Mouse (Mus musculus): ENCODE measurements around the gene Runx1. TPM values are rescaled to one million over a fixed set of nuclear protein-coding genes. Genes with fewer than 3 reads are reported as not detected.

Gene Runx1
- total RNA-seq (2021), result 1 to 10 TPM; 1.8 to 1.9 TPM

DNA sequence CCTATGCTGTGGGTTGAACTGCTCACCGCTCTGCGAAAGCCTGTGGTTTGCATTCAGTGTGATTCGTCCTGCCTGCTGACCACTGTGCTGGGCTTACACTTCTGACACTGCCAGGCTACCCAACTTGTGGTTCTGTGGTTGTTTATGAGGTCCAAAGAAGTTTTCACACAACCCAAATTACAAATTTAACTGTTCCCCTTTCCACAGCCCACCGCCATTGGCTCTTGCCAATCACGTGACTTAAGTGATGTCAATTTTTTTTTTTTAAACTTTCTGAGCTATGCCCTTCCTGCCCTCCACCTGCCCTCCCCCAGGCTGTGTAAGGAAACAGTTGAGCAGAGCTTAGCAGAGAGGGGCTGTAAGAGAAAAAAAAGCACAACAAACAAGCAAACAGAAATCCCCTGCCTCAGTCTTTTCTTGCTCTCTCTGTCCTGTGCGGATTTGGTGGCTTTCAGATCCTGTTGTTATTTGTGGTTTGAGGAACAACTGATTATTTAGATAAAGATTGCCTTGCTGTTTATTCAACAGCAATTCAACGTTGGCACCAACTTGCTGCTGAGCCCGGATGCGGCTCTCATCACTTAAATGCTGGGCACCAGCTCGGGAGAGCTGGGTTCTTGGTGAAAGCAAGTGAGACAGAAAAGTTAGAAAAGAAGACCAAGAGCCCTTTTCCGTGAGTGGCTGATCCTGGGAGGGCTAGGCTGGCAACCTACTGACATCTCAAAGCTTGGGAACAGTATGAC is at the start of gene Runx1:
Runx1 (minus strand) TSS at position 242 of the 743 bp plus-strand sequence.
- no peak for DNase-seq

DNA sequence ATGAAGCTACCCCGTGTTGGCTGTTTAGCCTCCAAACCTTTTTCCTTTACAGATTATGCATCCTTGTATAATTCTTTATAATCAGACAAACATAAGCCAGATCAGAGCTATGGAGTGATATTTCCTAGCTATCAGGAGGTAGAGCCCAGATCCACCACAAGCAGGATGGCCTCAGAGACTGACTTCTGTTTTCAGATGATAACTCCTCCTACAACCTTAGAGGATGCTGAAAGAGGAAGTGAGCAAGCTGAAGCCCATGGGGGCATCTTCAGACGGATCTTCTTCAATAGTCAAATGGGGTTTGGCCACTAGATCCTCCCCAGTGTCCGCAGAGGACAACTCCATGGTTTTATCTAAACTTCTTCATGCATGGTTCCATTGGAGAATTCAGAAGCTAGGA is 48.1 kb upstream of the Runx1 start:
- no peak for DNase-seq

DNA sequence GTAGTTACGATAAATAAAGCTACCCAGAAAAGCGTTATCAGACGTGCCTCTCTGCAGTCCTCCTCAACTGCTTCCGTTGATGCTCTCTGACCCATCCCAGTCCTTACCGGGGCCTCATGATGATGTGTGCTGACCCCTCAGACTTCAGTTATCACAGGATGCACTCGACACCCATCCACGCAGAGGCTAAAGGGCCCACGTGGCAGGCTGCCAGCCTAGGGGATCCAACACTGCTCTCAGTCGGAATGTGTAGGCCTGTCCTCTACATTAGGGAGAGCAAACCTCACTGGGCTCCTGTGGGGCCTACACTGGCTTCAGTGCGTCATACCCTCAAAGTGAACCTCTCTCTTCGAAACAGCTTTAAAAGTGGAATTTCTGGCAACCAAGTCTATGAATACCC is 45.8 kb upstream of the Runx1 start:
- no peak for DNase-seq

DNA sequence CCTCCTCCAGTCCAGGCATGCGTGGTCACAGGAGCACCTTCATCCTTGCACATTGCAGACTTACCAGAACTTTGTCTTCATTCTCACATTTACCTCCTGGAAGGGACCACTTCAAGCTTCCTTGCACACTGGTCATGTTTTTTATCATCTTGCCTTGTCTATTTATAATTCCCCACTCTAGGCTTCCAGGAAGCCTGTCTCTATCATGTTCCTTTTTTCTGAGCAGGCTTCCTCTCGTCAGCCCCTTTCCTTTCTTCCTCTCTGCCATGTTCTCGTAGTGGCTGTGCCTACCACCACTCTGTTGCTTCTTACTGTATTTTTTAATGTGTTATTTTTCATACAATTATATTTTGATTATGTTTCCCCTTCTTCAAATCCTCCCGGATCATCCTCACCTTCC is 42.6 kb upstream of the Runx1 start:
- DNase-seq, result no peak

DNA sequence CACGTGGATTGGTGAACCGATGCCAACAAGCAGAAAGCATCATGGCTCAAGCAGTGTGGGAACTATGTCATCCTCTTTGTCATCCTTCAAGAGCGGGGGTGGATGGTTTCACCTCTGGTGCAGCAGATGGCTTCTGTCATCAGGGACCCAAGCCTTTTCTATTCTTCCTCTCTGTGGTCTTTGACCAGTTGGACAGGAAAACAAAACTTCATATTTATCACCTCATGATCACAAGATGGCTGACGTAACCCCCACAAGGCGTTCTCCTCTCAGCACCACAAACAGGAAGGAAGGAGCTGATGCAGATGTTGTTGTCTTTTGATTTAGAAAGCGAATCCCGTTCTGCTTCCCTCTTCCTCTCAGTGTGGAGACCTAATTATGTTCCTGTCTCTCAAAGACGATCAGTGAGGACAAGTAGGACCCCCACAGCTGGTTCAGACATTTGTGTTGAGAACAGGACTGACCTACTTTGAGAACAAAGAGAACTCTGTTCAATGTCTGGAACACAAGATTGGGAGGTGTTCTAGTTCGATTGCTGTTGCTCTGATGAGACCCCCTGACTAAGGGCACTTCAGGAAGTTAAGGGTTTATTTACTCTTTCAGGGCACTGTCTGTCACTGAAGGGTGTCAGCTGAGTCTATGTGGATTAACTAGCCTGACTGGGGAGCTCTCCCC is 41.4 kb upstream of the Runx1 start:
- peak; percentile 36 for DNase-seq

DNA sequence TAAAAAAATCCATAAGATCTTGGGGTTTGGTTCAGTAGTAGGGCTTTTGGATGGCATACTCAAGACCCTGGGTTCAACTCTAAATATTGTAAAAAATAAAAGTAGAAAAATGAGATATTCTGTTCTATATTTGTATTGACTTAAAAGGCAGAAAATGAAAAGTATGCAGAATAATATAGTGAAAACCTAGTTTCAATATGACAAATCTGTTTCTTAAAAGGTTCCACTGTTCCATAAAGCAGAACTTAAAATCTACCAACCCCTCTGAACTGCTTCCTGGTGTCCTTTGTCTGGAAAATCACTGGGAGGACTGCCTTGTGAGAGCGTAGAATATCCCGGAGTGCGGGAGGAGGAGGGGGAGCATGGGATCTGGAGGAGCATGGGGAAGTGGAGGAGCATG is 39.4 kb upstream of the Runx1 start:
- no peak for DNase-seq

DNA sequence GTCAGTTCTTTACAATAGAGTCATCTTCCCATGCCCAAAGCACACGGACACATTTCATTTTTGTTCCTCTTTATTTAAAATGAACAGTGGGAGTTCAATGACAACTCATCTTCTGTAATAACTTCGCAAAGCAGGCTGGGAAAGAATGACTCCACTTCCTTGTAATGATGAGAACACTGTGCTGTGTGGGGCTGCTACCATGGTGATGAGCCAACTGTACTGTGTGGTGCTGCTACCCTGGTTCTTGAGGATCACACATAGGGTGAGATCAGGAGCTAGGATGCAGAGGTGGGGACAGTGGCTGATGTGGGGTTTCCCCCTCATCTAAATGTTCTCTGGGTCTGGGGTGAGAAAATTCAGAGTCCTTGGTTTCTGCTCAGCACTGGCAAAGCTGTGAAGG is 38.2 kb upstream of the Runx1 start:
- no peak for DNase-seq

DNA sequence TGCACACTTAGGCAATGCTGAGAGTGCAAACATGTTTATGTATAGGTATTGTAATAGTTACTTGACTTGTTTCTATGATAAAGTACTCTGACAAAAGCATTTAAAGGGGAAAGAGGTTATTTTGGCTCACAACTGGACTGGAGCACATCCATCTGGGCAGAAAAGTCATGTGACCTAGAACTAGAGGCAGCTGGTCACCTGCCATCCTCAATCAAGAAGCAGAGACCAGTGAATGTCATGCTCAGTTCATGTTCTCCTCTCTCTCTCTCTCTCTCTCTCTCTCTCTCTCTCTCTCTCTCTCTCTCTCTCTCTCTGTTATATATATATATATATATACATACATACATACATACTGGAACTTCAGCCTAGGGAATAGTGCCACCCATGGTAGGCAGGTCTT is 37.2 kb upstream of the Runx1 start:
- no peak for DNase-seq

DNA sequence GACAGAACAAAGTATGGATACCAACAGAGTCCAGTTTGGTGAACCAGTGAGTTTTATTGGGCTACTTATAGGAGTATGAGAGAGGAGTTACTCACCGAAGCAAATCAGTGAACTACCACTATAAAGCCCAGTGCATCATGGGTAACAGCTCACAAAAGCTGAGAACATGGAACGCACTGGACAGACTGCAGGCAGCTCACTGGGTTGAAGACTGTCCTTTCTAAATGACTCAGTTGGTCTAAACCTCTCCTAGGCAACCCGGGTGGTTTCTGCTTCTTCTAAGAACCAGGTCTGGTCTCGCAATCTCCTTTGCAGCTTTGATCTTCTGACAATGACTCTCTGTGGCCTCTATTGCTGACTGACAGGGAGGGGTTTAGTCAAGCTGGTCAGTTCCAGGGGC is 36.5 kb upstream of the Runx1 start:
- DNase-seq, result no peak

DNA sequence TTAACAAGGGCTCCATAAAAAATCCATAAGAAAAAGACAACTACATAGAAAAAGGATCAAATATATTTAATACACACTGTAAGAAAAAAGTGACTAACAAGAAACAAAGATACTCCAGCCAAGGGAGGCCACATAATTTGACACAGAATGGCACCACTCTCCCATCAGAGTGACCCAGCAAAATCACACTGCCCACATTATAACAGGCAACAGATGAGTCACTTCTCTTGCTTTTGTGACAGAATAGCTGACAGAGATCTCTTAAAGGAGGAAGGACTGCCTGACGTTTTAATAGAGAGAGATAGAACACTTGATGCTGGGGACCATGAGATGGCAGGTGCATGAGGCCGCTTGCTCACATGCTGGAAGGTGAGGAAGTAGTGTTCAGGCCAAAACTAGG is 35.6 kb upstream of the Runx1 start:
- no peak for DNase-seq

DNA sequence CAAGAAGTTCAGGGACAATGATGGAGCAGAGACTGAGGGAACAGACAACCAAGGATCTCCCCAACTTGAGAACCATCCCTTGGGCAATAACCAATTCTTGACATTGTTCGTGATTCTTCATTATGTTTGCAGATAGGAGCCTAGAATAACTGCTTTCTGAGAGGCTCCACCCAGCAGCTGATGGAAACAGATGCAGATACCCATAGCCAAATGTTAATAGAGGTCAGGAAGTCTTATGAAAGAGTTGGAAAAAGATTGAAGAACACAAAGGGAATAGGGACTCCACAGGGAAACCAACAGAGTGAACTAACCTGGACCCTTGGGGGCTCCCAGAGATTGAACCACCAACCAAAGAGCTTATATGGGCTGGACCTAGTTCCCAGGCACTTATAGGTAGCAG is 34.7 kb upstream of the Runx1 start:
- no peak for DNase-seq

DNA sequence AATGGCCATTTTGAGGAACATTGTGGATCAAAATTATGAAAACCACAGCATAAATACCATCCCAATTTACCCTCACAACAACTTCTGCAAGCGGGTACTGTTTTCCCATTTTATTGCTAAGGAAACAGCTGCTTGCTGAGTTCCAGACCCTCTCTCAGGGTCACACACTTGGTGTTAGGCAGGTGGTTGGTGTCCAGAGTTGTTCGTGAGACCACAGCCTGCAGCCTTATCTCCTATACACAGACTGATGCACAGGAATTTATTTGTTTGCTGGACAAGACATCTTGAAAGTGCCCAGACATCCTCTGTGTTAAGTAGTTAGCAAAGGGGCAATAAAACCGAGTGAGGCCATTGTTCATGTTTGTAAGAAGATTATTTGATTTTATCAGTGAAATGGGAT is 30.8 kb upstream of the Runx1 start:
- no peak for DNase-seq

DNA sequence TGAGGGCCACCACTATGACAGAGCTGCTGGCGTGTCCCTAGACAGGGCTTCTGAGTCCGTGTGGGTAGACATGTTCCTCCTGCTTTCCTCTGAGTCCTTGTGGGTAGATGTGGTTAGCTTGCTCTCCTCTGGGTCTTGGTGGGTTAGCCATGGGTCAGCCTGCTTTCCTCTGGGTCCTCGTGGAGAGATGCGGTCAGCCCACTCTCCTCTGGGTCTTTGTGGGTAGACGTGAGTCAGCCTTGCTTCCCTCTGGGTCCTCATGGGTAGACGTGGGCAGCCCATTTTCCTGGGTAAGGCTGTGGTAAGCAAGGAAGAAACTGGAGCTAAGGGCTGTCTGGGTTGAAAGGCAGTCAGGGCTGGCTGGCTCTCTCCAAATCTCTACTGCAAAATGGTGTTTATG is 26.3 kb upstream of the Runx1 start:
- no peak for DNase-seq

DNA sequence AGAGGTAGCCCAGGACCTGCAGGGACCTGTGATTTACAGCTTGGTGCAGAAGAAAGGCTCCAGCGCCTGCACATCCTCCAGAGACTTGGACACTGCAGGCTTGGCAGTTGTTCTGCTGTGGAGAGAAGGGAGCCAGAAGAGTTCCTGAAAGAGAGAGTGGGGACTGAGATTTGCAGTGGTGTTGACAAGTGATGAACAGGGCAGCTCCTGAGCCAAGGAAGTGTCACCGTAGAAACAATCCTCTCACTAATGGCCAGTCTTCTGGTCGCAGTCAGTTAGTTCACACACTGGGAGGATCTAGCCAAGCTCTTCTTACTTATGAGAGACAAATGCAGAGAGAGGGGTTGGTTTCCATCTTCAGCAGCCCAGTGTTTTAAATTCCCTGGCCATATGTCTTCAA is 24.5 kb upstream of the Runx1 start:
- no peak for DNase-seq

DNA sequence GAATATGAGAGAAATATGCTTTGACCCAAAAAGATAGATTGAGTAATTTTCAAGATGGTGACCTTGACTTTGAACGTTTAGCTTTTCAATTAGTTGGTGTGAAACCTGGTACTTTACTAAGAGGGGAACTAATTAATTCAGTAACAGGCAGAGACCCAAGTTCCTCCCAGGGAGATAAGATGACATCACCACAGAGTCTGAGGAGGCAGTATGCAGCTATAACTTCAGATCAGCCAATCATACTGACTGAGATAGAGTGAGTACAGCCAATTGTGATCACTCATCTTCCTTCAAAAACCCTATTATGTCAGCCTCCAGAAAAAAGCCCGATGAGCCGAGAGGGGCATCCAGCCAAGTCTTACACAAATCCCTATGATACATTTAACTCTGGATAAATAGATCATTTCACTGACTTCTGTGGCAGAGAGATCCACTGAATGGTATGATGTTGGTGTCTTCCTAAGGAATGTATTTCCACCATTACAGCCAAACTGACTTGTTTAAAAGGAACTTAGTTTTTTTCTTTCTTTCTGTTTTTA is 21.9 kb upstream of the Runx1 start:
- no peak for DNase-seq

DNA sequence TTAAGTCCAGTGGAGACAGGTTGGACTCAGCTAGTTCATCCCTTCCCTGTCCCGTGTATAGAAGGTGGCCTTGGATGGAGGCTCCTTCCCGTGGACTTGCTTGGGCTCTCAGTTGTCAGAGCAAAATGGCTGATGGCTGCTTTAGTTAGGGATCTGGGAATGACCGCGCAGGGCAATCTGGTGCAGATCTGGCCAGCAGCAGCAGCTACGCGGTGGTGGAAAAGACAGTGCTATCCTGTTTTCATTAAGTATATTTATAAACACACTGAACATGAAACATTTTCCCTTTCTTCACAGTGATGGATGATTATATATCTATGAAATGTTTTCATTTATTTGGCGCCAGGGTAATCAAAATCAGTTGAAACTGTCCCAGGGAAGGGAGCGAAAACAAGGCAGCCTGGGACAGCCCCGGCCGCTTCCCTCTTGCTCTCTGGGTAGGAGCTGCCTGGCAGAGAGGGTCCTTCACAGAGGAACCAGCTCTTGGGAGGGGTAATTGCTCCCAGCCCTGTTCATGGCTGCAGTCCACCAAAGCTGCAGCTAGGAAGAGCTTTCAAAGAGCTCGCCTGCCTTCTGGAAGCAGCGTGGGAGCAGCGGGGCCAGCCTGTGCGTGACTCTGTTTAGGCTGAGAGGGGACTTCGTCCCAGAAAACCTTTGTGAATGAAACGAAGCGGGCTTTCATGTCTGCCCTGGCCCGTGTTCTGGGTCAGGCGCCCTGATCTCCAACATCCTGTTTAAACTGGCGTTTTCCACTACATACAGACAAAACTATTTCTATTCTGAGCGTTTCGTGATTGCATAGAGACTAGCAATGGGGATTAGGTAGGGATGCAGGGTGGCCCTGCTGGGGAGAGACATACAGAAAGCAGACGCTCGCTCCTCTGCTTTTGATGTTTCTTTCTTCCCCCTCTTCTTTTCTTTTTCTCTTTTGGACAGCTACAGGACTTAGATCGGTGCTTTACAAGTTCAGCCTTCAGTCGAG is 19.6 kb upstream of the Runx1 start:
- no peak for DNase-seq

DNA sequence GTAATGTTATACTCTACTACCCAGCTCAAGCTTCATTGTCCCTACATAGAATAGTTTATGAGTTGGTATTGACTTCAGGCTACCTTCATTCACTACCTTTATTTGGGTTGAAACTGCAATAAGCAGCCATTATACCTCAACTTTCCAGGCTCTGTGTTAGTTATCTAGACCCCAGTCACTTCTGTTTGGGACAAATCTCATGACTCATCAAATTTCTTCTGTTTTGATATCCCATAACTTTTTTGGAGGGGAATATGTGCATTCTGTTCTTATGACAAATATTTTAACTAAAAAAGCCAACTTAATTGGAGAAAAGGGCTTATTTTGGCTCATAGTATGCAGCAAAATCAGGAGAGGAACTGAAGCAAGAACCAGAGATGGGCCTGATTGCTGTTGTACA is 12.8 kb upstream of the Runx1 start:
- DNase-seq, result no peak

DNA sequence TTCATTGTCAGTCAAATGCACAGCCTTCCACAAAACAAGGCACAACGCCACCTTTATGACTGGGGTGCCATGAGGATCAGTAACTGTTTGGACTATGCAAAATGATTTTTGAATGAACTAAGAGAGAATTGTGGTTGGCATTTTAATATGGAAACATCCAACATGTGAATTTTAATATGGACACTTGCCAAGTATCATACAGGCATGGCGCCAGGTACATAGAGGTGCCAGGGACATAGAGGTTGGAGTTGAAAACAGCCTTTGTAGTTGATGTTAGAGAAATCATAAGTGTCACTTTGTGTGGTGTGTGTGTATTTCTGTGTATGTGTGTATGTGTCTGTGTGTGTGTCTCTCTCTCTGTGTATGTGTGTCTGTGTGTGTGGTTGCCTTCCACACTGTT is 5.4 kb upstream of the Runx1 start:
- DNase-seq, result no peak

DNA sequence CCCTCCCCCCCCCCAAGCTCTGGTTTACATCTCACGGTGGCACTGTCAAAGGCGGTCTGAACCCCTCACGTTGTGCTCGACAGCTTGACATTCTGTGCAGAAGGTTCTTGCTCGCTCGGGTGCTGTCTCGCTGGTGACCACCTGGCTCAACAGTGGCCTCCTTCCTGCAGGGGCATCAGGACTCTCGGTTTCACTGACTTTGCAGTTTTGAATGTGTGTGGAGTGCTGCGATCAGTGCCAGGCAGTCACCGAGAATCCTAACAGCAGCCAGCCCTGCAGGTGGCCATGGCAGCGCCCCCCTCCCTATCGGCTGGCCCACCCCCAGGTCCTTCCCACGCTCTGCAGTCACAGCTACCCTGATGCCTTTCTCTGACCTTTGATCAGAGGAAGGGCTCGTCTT is 4.5 kb upstream of the Runx1 start:
- DNase-seq, result no peak

DNA sequence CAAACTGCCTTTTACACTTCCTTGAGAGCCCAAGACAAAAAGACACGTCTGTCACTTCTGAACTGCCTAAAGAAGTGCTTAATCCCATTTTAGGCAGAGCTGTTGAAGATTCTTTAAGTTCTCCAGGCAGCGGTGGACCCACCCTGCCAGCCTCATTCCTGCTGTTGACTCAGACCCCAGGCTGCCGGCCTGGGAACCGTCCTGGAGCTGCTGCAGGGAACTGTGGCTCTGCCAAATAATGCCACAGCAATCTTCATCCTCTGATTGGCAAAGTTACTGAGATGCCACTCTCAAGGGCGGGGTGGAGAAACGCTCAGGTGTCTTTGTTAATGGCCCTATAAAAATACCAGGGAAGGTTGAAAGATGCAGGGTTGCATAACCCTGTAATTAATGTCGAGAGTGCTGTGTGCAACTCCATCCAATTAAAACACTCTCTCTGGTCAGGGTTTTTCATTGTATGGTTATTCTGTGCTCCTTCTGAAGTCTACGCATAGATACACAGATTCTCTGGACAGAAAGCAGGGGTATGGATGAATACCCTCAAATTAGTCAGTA is 2.4 kb upstream of the Runx1 start:
- DNase-seq, result no peak

DNA sequence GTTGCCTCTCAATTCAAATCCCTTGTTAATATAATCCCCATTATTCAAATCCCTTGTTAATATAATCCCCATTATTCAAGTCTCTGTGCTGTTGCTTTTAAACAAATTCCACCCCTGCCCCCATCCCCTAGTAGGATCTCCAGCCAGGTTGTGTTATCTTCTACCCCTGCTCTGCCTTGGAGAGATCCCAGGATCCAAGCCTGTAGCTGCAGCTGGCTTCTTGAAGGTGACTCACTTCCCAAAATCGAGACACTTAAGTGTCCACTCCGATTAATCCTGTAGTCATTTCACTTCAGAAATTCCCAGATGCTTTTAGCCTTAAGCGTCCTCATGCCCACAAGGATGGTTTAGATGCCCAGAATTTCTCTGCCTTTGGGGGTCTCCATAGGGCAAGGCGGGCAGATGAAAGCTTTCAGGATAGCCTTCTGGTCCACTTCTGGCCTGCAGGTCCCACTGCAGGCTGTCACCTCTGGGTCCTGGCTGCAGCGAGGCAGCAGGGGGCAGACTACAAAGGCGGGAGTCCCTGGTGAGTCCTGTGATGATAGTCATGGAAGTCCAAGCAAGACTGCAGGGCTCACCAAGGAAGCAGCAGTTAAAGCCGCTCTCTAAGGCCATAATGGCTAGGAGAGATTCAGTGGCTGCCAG is 1.8 kb upstream of the Runx1 start:
- peak; percentile 57 for DNase-seq

DNA sequence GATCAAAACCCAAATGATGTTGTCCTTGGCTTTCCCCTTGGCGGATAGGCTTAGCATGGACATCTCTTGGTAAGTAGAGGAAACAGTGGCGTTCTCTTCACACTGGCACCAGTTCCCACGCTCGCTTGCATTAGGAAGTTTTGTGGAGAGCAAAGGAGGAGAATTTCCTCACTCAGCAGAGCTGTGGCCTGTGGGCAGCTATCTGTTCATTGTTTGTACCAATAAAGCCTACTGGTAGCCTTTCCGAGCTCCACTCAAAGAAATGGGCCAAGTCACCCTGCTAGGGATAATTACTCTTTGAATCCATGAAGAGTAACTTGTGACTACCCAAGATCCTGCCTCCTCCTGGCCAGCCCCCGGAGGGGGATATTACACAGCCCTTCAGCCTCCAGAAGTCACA is 734 bp upstream of the Runx1 start:
- no peak for DNase-seq
